Mouse (Mus musculus) embryonic facial prominence, embryonic 10.5 days (tissue): ENCODE measurements around the gene Kcp. TPM values are rescaled to one million over a fixed set of nuclear protein-coding genes. Genes with fewer than 3 reads are reported as not detected.

ENCODE experiments used
- DNase-seq: peaks from one replicate; pipeline ENCODE4 v3.0.0-alpha.2; 2017; ENCODE audit warnings: low spot score
- H3K27ac ChIP-seq: fragments of 300-500 bp; sonication (generic); replicated peaks from 2 replicates; pipeline ENCODE4 v1.5.1; 2016; ENCODE audit warnings: mild to moderate bottlenecking
- H3K27me3 ChIP-seq: fragments of 300-500 bp; sonication (generic); replicated peaks from 2 replicates; pipeline ENCODE4 v1.6.1; 2016; ENCODE audit warnings: low read depth, mild to moderate bottlenecking; ENCODE audit not compliant: poor library complexity, severe bottlenecking
- H3K36me3 ChIP-seq: fragments of 300-500 bp; sonication (generic); replicated peaks from 2 replicates; pipeline ENCODE4 v1.6.1; 2016; ENCODE audit warnings: mild to moderate bottlenecking, moderate library complexity
- H3K4me1 ChIP-seq: fragments of 300-500 bp; sonication (generic); 2 replicates; pipeline ENCODE4 v1.6.1; 2016
- H3K4me3 ChIP-seq: fragments of 300-500 bp; sonication (generic); 2 replicates; pipeline ENCODE4 v1.5.1; 2016; ENCODE audit warnings: mild to moderate bottlenecking, moderate library complexity
- H3K9me3 ChIP-seq: fragments of 300-500 bp; sonication (generic); 2 replicates; pipeline ENCODE4 v1.6.1; 2016; ENCODE audit warnings: mild to moderate bottlenecking
- WGBS: fragments of 180-500 bp; shearing (Covaris S2); methylation state at CpG from one replicate; pipeline ENCODE4 v1.1.7; 2016; 5-methylcytosine and 5-hydroxymethylcytosine counted together
- polyA plus RNA-seq: library from polyadenylated mRNA; unstranded; fragments of >200 nt; fragmentation: Nextera tagmentation; extraction: Ambion mirVana; gene quantifications from 2 replicates; pipeline ENCODE4 v1.2.1, GENCODE M21; 2016

Gene Kcp
- polyA plus RNA-seq, 1 experiment from 2014 or later: 21.2 TPM

- Histone ChIP-seq H3K27me3 (peaks cover 51% of the 10 kb centered on the region), H3K4me3 (peak overlapping the region; percentile 64), H3K36me3 (peaks cover 6% of the 10 kb centered on the region; the same call in 1 of the 2 replicates), H3K4me1 (peaks cover 61% of the 10 kb centered on the region), H3K27ac (peak overlapping the region; percentile 78), H3K9me3 (no peaks in the 10 kb centered on the region)
- peak; percentile 46 for DNase-seq
- 6% methylated on average over 11 of the region's 11 CpGs for WGBS
Measured at GRCm38 (mm10) chr6:29436461-29436934, 71.3 kb downstream of the Kcp start.

GRCm38 (mm10) chr6:29435940-29436451, 71.8 kb downstream of the Kcp start:
- Histone ChIP-seq H3K9me3 (no peaks in the 10 kb centered on the region), H3K27ac (peak overlapping the region; percentile 78), H3K4me3 (peak overlapping the region; percentile 64), H3K27me3 (peaks cover 56% of the 10 kb centered on the region), H3K4me1 (peaks cover 66% of the 10 kb centered on the region), H3K36me3 (peaks cover 6% of the 10 kb centered on the region; the same call in 1 of the 2 replicates)
- DNase-seq: peak; percentile 55
- WGBS: 12% methylated on average over 6 of the region's 6 CpGs

GRCm38 (mm10) chr6:29434911-29435691, 72.7 kb downstream of the Kcp start:
- Histone ChIP-seq H3K4me3 (peak overlapping the region; percentile 64), H3K9me3 (no peaks in the 10 kb centered on the region), H3K4me1 (peaks cover 72% of the 10 kb centered on the region), H3K36me3 (peaks cover 5% of the 10 kb centered on the region; the same call in 1 of the 2 replicates), H3K27ac (peak overlapping the region; percentile 78), H3K27me3 (peaks cover 65% of the 10 kb centered on the region)
- peak; percentile 68 for DNase-seq
- WGBS: 3% methylated on average over 13 of the region's 13 CpGs

- 0 out of 2 replicates have a peak, but pooled peaks cover 1% of the 10 kb centered on the region for H3K36me3 ChIP-seq
- H3K4me1 ChIP-seq: peaks cover 69% of the 10 kb centered on the region
- peak; percentile 68 for DNase-seq
- H3K27ac ChIP-seq: peak overlapping the region; percentile 78
- H3K27me3 ChIP-seq: peaks cover 69% of the 10 kb centered on the region
- no peaks in the 10 kb centered on the region for H3K9me3 ChIP-seq
- peak overlapping the region; percentile 64 for H3K4me3 ChIP-seq
- 2% methylated on average over 27 of the region's 27 CpGs for WGBS
Measured at GRCm38 (mm10) chr6:29433804-29434795, 73.7 kb downstream of the Kcp start.

- H3K36me3 ChIP-seq: no peaks in the 10 kb centered on the region
- peak; percentile 61 for DNase-seq
- peak within 1 kb of the TSS; percentile 78 for H3K27ac ChIP-seq
- H3K27me3 ChIP-seq: peaks cover 69% of the 10 kb centered on the region
- H3K9me3 ChIP-seq: no peaks in the 10 kb centered on the region
- under 1% methylated on average over 77 of the region's 77 CpGs for WGBS
- peaks cover 69% of the 10 kb centered on the region for H3K4me1 ChIP-seq
- H3K4me3 ChIP-seq: peak within 1 kb of the TSS; percentile 64
Measured at GRCm38 (mm10) chr6:29433038-29433803, 74.5 kb downstream of the Kcp start, which contains the start of gene Flnc. Gene Flnc (plus strand): TSS chr6:29433256.

GRCm38 (mm10) chr6:29432676-29433037, 75.1 kb downstream of the Kcp start:
- peaks cover 69% of the 10 kb centered on the region for H3K27me3 ChIP-seq
- peaks cover 69% of the 10 kb centered on the region for H3K4me1 ChIP-seq
- peak overlapping the region; percentile 78 for H3K27ac ChIP-seq
- DNase-seq: no peak
- peak overlapping the region; percentile 64 for H3K4me3 ChIP-seq
- no peaks in the 10 kb centered on the region for H3K9me3 ChIP-seq
- H3K36me3 ChIP-seq: no peaks in the 10 kb centered on the region

GRCm38 (mm10) chr6:29432156-29432555, 75.6 kb downstream of the Kcp start:
- 43% methylated on average over 3 of the region's 3 CpGs for WGBS
- no peak overlapping the region for H3K4me3 ChIP-seq
- no peak for DNase-seq
- no peaks in the 10 kb centered on the region for H3K36me3 ChIP-seq
- H3K27me3 ChIP-seq: peaks cover 69% of the 10 kb centered on the region
- no peaks in the 10 kb centered on the region for H3K9me3 ChIP-seq
- no peak overlapping the region for H3K27ac ChIP-seq
- peaks cover 67% of the 10 kb centered on the region for H3K4me1 ChIP-seq

GRCm38 (mm10) chr6:29431473-29431872, 76.3 kb downstream of the Kcp start:
- Histone ChIP-seq H3K9me3 (no peaks in the 10 kb centered on the region), H3K27ac (no peak overlapping the region), H3K4me3 (no peak overlapping the region), H3K4me1 (peaks cover 60% of the 10 kb centered on the region), H3K36me3 (no peaks in the 10 kb centered on the region), H3K27me3 (peaks cover 68% of the 10 kb centered on the region)
- peak; percentile 28 for DNase-seq
- WGBS: 17% methylated on average over 5 of the region's 5 CpGs

GRCm38 (mm10) chr6:29430681-29431420, 76.9 kb downstream of the Kcp start:
- H3K4me1 ChIP-seq: peaks cover 54% of the 10 kb centered on the region
- H3K27me3 ChIP-seq: peaks cover 62% of the 10 kb centered on the region

GRCm38 (mm10) chr6:29428171-29428570, 79.6 kb downstream of the Kcp start:
- no peak overlapping the region for H3K4me3 ChIP-seq
- WGBS: 64% methylated on average over 4 of the region's 4 CpGs
- no peak overlapping the region for H3K27ac ChIP-seq
- no peaks in the 10 kb centered on the region for H3K36me3 ChIP-seq
- H3K4me1 ChIP-seq: peaks cover 27% of the 10 kb centered on the region
- DNase-seq: no peak
- H3K27me3 ChIP-seq: peaks cover 35% of the 10 kb centered on the region
- H3K9me3 ChIP-seq: no peaks in the 10 kb centered on the region

More at GRCm38 (mm10) chr6:29430681-29431420, 76.9 kb downstream of the Kcp start:
- Histone ChIP-seq H3K9me3 (no peaks in the 10 kb centered on the region), H3K4me3 (no peak overlapping the region), H3K36me3 (no peaks in the 10 kb centered on the region), H3K27ac (no peak overlapping the region)
- WGBS: 46% methylated on average over 15 of the region's 15 CpGs
- DNase-seq: no peak

- no peak overlapping the region for H3K4me3 ChIP-seq
- H3K36me3 ChIP-seq: no peaks in the 10 kb centered on the region
- peaks cover 9% of the 10 kb centered on the region for H3K4me1 ChIP-seq
- no peak for DNase-seq
- H3K27ac ChIP-seq: no peak overlapping the region
- H3K27me3 ChIP-seq: peaks cover 16% of the 10 kb centered on the region
- WGBS: 72% methylated on average over 6 of the region's 6 CpGs
- H3K9me3 ChIP-seq: no peaks in the 10 kb centered on the region
Measured at GRCm38 (mm10) chr6:29426331-29426730, 81.4 kb downstream of the Kcp start.
